Mouse (Mus musculus) CH12.LX (cell line): ENCODE measurements around the gene 6720489N17Rik.
"Not testable (repeated sequence)": the region's sequence is repeated elsewhere in the genome, so short reads cannot be mapped to it uniquely, and the experiment has no call there.

Experiments used
- CTCF ChIP-seq, 2 experiments: IDR thresholded peaks in 1 of 2; conservative IDR thresholded peaks in 1 of 2; 2 replicates each; pipeline ENCODE4 v1.5.1; 2011 to 2012; ENCODE audit warnings: low read depth in 2 of 2, low read length in 2 of 2, improper control_type of control experiment in 1 of 2, inconsistent platforms in 1 of 2, mild to moderate bottlenecking in 1 of 2, moderate library complexity in 1 of 2
- EP300 ChIP-seq: IDR thresholded peaks from 2 replicates; pipeline ENCODE4 v1.6.1; 2011; ENCODE audit warnings: low read length, improper control_type of control experiment
- JUND ChIP-seq: conservative IDR thresholded peaks from 2 replicates; pipeline ENCODE4 v1.6.1; 2011; ENCODE audit warnings: low read depth, low read length, improper control_type of control experiment
- POLR2A ChIP-seq: IDR thresholded peaks from 2 replicates; pipeline ENCODE4 v1.6.1; 2011; ENCODE audit warnings: low read depth, mild to moderate bottlenecking, improper control_type of control experiment, low read length
- TBP ChIP-seq: conservative IDR thresholded peaks from 2 replicates; pipeline ENCODE4 v1.6.1; 2011; ENCODE audit warnings: low read depth, low read length, improper control_type of control experiment

DNA sequence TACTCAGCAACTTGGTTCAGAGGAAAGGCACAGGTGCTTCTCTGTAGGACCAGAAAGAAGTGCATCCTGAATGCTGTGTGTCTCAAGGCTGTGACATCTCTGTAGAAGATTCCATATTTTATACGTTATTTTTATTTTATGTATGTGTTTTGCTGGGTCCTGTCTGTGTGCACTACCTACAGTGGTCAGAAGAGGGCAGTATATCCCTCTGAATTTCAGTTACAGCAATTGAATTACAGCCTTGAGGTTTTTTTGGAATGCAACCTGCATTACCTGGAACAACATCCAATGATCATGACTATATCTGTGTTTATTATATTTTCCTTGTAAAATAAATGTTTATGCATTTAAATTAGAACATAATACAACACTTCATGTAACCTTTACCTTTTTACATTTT is 3.1 kb upstream of the 6720489N17Rik start:
- TF ChIP-seq POLR2A, JUND, EP300, TBP: not testable (repeated sequence)
- peak; percentile 55 to 75 for TF ChIP-seq CTCF (conservative IDR thresholded peaks at IDR 0.05 in 1 of 2, IDR thresholded peaks at IDR 0.05 in 1 of 2; ENCODE audit: low read depth in 2 of 2, low read length in 2 of 2)
